Mouse (Mus musculus) ovary, postnatal 14 days (tissue): Measurements from ENCODE around the gene Mcl1.
"Not testable (repeated sequence)": the region's sequence is repeated elsewhere in the genome, so short reads cannot be mapped to it uniquely, and the experiment has no call there.

Source experiments
- DNase-seq: peaks from one replicate; pipeline ENCODE4 v3.0.0; 2022; ENCODE audit warnings: low spot score

Mcl1 gene

DNA sequence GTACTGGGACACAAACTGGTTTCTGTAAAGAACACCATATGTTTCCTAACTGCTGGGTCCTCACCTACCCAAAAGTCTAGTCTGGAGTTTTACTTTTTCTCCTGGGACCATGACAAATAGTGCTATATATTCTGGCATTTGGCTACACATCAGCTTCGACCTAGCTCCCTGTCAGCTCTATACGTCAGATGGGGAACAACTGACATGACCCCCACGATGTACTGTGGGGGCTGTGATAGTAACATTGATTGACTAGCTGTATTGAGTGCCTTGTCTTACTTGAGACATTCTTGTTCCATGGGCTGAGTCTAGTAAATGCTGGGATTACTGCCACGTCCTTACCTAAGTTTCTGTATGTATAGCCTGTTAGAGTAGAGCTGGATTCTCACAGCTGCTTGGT is 8.9 kb downstream of the Mcl1 start:
- no peak for DNase-seq

DNA sequence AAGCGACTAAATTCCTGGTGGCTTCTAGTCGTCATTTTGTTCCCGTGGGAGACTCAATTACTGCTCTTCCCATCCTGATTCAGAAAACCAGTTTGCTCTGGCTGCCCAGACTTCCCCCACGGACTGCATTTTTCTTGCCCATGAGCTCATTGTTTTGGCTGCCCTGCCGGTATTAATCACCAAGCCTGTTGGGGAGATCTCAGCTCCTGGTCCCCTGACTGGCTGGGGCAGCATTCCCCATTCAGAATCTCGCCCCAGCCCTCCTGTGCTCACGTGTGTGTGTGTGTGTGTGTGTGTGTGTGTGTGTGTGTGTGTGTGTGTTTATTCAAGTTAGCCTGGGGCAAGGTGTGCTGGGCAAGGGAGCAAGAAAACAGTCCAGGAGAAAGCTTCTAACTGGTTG is 9.4 kb downstream of the Mcl1 start:
- no peak for DNase-seq

DNA sequence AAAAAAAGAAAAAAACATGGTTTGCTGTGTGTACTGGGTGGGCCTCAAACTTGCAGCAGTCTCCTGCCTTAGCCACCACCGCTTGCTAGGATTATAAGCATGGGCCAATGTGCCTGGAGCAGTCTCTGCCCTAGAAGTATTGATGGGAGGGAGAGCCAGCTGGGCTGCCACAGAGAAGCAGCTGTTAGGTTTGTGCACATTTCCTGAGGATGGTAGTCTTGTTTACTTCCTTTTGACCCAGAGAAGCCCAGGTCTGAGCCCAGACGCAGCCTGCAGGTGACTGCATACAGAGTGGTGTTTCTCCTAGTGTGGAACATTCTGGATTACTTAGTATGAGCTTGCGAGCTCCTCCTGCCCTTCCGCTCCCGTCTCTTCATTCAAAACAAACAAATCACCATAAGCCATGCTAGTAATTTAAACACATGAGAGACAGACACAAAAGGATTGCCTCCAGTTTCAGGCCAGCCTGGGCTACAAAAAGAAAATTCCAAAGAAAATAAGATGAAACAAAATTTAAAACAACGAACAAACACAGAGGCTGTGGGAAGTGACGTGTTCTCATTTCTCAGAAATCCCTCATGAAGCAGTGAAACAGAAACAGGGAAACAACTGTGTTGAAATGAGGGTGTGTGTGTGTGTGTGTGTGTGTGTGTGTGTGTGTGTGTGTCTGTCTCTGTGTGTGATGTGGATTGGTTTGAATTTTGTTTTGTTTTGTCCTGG is 10.2 kb downstream of the Mcl1 start:
- DNase-seq = no peak

DNA sequence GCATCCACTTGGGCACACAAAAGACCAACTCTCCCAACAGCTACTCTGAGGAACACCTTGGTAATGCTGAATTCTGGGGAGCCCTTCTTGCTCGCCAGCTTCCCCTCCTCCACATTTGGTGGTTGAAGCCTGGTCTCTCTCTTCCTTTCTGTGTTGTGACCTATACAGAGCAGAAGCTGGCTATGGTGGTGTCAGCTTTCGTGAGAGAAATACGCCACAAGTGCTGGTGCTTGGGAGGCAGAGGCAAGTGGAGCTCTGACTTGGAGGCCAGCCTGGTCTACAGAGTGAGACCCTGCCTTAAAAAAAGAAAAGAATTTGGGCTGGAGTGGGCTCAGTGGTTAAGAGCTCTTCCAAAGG is 10.7 kb downstream of the Mcl1 start:
- DNase-seq = no peak

DNA sequence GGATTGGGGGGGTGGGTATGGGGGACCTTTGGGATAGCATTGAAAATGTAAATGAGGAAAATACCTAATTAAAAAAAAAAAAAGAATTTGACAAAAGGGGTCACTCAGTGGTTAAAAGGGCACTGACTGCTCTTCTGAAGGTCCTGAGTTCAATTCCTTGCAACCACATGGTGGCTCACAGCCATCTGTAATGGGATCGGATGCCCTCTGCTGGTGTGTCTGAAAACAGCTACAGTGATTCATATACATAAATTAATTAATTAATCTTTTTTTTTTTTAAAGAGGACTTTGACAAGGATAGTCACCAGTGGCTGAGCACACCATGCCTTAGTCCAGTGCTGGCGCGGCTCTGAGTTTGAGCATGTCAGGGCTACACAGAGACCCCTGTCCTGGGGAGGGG is 11.8 kb downstream of the Mcl1 start:
- not testable (repeated sequence) for DNase-seq

DNA sequence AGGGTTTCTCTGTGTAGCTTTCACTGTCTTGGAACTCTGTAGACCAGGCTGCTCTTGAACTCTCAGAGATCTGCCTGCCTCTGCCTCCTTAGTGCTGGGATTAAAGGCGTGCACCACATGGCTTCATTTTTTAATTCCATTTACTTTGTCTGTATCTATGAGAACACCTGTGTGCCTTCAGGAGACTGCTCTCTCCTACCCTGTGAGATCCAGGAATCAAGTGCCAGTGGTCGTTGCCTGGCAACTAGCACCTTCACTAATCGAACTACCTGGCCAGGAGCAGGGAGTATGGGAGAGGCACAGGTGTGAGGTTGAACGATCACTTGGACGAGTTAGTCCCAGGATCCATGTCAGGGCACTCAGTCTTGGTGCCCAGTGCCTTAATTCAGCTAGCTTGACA is 12.6 kb downstream of the Mcl1 start:
- DNase-seq = no peak

DNA sequence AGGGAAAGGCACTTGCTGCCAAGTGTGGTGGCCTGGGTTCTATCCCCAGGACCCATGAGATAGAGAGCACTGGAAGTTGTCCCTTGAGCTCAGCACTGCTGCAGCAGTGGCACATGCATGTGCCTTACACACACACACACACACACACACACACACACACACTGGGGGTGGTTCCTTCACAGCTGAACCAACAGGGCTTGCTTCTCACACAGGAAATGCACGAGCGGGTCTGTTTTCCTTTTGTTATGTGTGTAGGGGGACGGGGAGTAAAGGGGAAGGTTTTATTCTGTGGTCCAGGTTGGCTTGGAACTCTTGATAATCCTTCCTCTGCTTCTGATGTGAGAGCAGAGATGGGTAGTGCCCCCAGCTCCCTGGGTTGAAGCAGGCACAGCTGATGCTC is 13.9 kb downstream of the Mcl1 start:
- DNase-seq = no peak

DNA sequence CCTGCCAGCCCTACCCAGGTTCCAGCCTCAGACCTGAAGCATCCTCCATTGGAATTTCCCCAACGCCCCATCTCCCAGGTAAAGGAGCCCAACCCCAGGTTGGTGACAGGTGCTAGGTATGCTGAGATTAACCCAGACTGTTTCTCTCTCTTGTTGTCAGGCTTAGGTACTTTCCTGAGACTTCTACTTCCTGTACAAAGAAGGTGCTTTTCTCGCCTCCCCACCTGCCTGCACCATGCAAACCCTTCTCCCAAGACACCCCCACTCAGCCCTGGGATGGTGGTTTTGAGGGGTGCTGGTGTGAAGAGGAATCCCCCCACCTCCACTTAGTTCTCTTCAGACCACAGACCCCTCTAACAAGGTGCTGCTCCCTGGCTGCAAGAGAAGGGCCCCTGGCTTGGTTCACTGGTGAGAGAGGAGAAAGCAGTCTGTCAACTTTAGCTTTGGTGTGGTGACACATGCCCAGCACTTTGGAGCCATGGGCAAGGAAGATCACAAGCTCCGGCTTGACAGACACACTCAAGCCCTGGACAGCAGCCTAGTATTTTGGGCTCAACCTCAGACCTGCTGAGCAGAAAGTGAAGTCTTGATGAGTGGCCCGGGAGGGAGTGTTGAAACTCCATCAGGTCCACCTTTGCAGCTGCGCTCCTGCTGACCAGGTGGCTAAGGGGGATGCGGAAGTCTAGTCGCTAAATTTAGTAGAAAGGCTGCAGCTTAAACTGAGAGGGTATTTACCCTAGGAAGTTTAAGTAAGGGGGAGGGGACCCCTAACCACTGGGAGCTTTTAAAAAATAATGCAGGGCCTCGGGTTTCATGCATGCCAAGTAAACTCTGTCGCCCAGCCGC is 14.5 kb downstream of the Mcl1 start:
- no peak for DNase-seq

DNA sequence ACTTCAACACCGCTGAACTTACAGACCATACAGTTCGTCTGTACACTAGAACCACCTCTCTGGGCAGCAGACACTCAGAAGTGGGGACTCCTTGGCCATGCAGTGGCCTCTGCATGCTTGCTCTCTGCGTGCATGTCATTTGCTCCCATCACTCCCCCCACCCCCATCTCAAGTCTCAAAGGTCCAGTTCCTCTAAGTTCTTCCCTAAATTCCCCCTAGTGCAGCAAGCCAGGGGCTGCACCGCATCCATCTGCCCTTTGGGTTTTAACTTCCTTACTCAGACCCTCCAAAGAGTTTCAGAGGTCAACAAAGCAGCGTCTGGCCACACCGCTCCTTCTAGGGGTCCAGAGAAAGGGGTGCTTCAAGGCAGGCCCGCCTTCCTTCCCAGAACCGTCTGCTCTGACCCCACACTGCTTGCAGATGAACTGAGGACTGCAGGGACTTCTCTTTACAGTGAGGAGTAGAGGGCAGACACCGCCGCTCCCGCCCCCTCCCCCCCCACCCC is 15.2 kb downstream of the Mcl1 start:
- DNase-seq = no peak

DNA sequence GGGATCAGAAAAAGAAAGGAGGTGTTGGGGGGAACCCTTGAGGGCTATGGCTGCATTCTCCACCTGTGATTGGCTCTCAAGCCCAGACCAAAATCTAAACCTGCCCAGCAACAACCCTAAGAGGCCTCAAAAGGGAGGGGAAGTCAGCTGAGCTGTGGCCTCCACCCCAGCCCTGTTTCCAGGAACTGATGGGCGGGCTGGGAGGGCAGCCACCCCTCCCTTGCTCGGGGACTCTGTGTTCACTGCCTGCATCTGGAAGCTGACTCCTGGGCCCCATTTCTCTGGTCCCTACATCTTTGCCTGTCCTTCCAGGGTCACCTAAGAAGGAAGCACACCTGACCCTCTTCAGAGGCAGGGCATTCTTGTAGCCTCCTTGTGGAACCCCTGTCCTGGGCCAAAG is 15.6 kb downstream of the Mcl1 start:
- DNase-seq = no peak

DNA sequence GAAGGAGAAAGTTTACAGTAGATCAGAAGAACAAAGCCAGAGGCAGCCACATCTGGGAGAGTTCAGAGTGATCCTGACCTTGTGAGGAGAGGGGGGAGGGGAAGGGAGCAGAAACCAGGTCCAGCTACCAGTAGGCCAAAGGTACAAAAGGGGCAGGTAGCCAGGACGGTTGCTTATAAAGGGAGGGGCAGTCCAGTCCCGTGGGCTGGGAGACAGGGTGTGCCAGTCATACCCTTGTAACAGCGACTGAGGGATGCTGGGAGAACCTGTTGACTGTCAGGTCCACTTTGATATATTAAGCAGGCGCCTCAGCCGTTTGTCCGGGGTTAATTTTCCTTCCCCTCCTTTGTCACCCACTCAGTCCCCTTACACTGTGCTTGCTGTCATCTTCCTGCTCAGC is 16.2 kb downstream of the Mcl1 start:
- no peak for DNase-seq

DNA sequence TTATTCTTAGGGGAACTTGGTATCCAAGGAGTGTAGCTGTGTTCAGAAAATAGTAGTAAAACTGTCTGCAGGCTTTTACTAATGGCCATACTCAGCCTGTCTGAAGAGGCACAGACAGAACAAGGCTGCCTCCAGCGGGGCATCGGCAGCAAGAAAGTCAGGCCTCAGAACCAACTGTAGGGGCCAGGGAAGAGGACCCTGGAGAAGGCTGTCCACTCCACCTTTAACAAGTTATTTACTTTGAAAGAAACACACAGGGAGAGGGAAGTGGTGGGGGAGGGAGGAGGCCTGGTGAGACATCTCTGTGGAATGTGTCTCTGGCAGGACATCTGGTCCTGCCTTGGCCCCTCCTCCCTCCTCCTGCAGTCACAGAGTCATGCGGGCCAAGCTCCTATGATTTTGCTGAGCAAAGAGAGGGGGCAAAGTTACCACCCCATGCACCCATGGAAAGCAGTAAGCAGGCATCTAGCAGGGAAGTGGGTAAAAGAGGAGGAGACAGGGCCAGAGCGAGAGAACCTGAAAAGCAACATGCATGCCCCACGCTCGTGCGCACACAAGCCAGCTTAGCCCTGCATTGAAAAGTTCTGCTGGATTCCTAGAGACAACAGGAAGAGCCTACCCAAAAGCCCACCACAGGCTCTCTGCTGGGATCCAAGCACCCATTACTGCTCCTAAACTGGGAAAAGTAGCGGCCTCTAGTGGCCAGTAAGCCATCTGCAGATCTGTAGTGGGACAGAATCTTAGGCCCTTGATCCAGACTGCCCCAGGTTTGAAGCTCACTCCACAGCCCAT is 16.9 kb downstream of the Mcl1 start:
- DNase-seq = peak; percentile 59

DNA sequence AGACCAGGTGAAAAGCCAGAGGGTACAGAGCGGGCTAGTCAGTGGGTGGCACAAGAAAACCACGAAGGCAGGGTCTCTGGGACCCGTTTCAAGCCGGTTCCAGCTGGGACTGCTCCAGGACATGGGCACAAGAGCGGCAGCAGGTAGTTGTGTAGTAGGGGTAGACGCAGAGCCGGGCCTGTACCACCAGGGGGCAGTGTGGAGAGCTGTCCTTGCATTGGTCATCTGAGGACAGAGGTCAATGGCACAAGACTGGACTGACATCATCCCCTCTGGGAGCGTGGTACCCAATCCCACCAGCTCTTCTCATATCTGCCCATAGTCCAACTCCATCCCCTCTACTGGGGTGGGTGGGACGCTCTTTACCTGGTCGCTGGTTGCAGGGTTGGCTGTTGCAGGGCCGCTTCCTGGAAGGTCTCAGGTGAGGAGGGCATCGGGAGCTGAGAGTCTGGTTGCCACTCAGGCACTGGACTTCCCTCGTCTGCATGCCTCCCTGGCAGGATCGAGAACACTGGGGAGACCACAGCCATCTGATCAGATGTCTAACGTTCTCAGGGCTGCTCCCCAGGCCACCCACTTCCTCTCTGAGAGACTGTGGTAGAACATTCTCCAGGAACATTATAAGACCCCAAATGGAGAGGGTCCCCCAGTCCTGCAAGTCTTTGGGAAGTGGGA is 18.3 kb downstream of the Mcl1 start:
- peak; percentile 68 for DNase-seq

DNA sequence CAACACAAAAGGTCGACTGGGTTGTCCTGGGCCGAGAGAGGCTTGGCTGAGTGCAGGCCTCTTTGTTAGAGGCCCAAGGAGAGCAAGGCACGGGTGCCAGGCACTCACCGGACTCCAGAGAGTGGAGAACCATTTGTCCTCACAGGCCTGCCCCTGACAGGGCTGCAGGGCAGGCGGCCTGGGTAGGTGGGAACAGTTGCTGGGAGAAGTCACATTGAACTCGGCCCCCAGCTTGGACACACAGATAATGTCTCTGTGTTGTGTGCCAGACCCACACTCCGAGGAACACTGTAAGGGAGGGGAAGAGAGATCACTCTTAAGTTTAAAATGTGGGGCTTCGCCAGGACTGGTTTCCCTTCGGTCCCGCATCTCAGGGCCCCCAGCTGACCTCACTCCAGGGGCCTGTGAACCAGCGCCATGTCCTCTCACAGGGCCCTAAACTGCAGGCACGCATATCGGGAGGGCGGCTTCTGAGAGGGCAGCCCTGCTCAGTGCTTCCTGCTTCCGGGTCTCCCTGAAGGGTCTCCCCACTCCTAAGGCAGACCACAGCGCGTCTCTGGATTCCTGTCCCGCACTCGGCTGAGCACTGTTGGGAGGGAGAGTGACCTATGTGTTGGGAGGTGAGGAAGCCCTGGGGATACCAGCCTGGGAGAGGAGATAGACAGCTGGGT is 19.0 kb downstream of the Mcl1 start:
- no peak for DNase-seq

DNA sequence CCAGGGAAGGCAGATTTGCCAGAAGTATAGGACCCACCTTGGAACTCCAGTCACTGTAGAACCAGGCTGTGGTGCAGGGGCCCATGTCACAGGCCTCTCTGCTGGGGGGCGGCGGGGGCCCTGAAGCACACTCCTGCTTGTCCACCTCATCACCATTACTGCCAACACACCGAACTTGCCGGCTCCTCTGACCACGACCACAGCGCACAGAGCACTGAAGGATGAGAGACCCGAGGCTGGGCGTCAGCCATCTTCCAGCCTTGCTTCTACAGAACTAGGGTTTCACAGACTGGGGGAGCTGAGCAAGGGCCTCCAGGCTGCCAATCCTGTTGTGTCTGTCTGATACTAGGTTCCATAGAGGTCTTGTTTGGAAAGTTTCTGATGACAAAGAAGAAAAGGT is 21.0 kb downstream of the Mcl1 start:
- no peak for DNase-seq

DNA sequence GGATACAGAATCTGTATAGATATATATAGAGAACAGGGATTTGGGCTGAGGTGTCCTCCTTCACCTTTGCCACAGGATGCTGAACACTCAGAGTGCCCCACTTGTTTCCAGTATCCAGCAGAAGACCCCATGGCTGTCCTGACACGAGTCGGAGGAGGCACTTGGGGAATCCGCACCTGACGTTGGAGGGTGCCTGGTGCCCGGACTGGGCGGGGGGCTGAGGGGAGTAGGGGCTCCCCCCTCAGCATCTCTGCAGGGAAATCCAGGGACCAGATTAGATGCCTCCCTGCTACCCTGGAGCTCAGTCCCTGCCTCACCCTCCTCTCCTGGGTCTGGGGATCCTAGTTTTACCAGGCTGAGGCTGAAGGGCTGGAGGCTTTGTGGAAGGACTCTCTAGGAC is 22.1 kb downstream of the Mcl1 start:
- DNase-seq = no peak

DNA sequence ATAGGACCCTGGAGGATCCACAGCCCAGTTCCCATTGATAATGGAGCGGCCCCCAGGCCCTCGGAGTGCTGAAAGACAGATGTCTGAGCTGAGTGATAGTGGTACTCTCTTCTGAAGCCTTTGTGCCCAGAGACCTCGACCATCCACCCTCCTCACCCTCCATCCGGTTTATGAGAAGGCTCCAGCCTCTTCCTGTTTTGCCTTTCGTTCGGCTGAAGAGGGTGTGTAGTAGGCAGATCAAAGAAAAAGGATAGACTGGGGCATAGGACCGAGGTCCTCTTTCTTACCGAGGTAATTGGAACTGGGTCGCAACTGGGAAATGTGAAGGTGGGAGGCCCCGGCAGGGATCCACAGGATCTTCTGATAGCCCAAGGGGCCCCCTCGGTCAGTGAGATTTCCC is 22.8 kb downstream of the Mcl1 start:
- no peak for DNase-seq

DNA sequence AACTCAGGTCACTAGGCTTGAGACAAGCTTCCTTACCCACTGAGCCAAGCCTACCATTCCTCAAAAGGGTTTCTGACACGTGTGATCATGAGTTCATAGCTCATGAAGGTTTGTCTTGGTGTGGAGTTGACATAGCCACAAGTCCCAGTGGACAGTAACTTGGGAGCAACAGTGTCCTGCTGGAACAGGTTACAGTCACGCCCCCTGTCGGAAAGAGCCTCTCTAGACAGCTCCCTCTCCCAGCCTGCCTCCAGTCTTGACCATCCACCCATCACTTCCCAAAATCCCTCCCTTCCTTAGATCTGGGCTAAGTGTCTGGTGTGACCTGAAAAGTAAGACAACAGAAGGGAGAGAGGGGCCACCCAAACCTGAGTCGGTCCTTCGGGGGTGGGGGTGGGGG is 24.3 kb downstream of the Mcl1 start:
- no peak for DNase-seq

DNA sequence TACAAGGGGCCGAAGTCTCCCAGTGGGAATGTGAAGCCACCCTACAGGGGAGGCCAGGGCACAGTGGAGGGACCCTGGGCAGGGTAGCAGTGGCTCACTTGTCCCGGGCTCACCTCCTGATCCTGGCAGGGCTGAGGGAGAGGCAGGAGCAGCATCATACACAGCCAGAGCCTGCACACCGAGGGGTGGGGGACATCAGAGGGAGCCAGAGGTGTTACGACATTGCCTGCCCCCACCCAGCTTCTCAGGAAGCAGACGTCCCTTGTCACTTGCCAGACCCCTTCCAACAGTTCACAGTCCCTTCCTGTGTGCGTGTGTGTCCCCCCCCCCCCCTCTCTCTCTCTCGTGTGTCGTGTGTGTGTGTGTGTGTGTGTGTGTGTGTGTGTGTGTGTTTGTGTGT is 26.3 kb downstream of the Mcl1 start:
- no peak for DNase-seq

DNA sequence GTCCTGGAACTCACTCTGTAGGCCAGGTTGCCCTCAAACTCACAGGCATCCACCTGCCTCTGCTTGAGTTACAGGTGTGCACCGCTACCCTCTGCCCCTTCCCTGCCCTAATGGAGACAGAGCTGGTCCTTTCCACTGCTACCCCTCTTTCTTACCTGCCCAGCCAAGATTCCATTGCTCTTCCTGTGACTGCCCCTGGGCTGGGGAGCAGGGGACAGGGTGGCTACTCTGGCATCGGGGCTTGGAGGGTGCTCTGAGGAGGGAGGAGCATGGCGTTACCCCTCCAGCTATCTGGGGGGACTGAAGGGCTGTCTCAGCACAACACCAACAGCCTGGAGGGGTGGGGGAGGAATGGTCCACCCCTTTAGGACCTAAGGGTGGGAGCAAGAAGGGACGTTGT is 26.7 kb downstream of the Mcl1 start:
- DNase-seq = no peak

DNA sequence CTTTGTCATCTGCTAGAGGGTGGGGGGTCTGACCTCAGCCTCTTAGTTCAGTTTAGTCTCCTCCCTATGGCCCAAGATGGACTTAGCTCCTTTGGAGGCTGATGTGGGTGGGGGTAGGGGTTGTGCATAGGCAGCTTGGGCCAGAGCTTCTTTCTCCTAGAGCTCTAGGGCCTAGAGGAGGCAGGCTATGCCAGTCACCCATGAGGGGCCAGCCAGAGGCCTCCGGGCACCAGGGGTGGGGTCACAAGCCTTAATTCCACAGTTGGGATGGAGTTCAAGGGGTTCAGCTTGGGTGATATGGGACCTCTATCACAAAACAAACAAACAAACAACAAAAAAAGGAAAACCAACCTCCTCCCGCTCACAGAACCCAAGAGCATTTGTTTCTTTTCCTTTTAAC is 27.1 kb downstream of the Mcl1 start:
- no peak for DNase-seq
